ENCODE assay signal across 29 mouse cellular contexts in genomic region chr2:50417135-50417534, GRCm38 (mm10).
"Had no signal": no experiment of that assay in that cellular context is flagged by ENCODE, and none has a peak within 500 bp of the region (broad histone marks: within the 10 kb centered on the region; RNA-seq: fewer than 3 reads in every experiment).

No protein-coding gene starts in this region.

- H3K27ac ChIP-seq: embryonic facial prominence, embryonic 10.5 days; embryonic facial prominence, embryonic 12.5 days; embryonic facial prominence, embryonic 13.5 days; embryonic facial prominence, embryonic 15.5 days; forebrain, embryonic 10.5 days; forebrain, embryonic 12.5 days; forebrain, embryonic 13.5 days; forebrain, embryonic 15.5 days; gastrocnemius, adult 2 months; heart, adult 2 months had no signal

- H3K4me3 ChIP-seq: embryonic facial prominence, embryonic 10.5 days; embryonic facial prominence, embryonic 12.5 days; embryonic facial prominence, embryonic 13.5 days; embryonic facial prominence, embryonic 15.5 days; erythroblast, embryonic 14.5 days; forebrain, embryonic 10.5 days; forebrain, embryonic 12.5 days; forebrain, embryonic 13.5 days; forebrain, embryonic 15.5 days; gastrocnemius, adult 2 months; heart, adult 2 months had no signal

- H3K4me1 ChIP-seq: embryonic facial prominence, embryonic 10.5 days; embryonic facial prominence, embryonic 12.5 days; embryonic facial prominence, embryonic 13.5 days; embryonic facial prominence, embryonic 15.5 days; forebrain, embryonic 10.5 days; forebrain, embryonic 12.5 days; forebrain, embryonic 13.5 days; forebrain, embryonic 15.5 days had no signal

- H3K27me3 ChIP-seq: embryonic facial prominence, embryonic 12.5 days; embryonic facial prominence, embryonic 13.5 days; embryonic facial prominence, embryonic 15.5 days; forebrain, embryonic 12.5 days; forebrain, embryonic 13.5 days; forebrain, embryonic 15.5 days had no signal

- ATAC-seq: forebrain, embryonic 13.5 days; forebrain, embryonic 14.5 days; forebrain, embryonic 15.5 days; forebrain, embryonic 16.5 days; forebrain, postnatal 0 days had no signal

- H3K4me2 ChIP-seq: embryonic facial prominence, embryonic 12.5 days; embryonic facial prominence, embryonic 13.5 days; embryonic facial prominence, embryonic 15.5 days; forebrain, embryonic 12.5 days; forebrain, embryonic 13.5 days; forebrain, embryonic 15.5 days had no signal

- H3K36me3 ChIP-seq: embryonic facial prominence, embryonic 10.5 days; embryonic facial prominence, embryonic 12.5 days; embryonic facial prominence, embryonic 13.5 days; embryonic facial prominence, embryonic 15.5 days; forebrain, embryonic 10.5 days; forebrain, embryonic 12.5 days; forebrain, embryonic 15.5 days had no signal

- H3K9me3 ChIP-seq: embryonic facial prominence, embryonic 10.5 days; embryonic facial prominence, embryonic 12.5 days; embryonic facial prominence, embryonic 13.5 days; embryonic facial prominence, embryonic 15.5 days; forebrain, embryonic 10.5 days; forebrain, embryonic 12.5 days; forebrain, embryonic 13.5 days; forebrain, embryonic 15.5 days had no signal

- H3K9ac ChIP-seq: embryonic facial prominence, embryonic 12.5 days; embryonic facial prominence, embryonic 13.5 days; embryonic facial prominence, embryonic 15.5 days; forebrain, embryonic 12.5 days; forebrain, embryonic 13.5 days; forebrain, embryonic 15.5 days; forebrain, postnatal 0 days had no signal

- DNase-seq: cerebellum, adult 2 months; cerebellum, adult 8-10 months; cerebellum, adult 9-10 months; cerebellum, adult 9-11 months; cerebellum, postnatal 10 days; cerebellum, postnatal 14 days; cerebellum, postnatal 25 days; cerebellum, postnatal 36 days; embryo, embryonic 11 days; forebrain, postnatal 0 days; gastrocnemius, adult 2 months; gastrocnemius, postnatal 10 days; gastrocnemius, postnatal 14 days; gastrocnemius, postnatal 25 days; gastrocnemius, postnatal 36 days; heart, adult 11 months; heart, adult 18-20 months; heart, adult 2 months had no signal
